Mouse (Mus musculus) embryo, embryonic 11 days (tissue): ENCODE measurements around the gene Msh5.
"Not testable (repeated sequence)": the region's sequence is repeated elsewhere in the genome, so short reads cannot be mapped to it uniquely, and the experiment has no call there.

Experiments used
- DNase-seq: peaks from one replicate; pipeline ENCODE4 v3.0.0-alpha.2; 2015

The Msh5 gene

DNA sequence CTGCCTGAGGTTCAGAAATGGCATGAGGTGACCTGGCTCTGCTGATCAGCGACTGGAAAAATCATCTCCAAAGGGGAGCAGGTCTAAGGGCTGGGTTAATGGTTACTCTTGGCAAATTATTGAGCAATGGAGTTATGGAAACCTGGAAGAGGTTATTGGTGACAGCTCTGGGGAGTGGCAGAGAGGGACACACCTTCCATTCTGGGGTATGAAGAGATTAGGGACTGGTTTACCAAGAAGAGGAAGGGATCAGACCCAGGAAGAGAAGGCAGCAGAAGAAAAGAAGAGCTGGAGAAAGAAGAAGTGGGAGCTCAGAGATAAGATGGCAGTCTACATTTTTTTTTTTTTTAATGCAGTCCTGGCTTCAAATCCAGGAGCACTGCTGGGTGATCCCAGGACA, 1.1 kb upstream of the Msh5 start:
- DNase-seq: no peak

DNA sequence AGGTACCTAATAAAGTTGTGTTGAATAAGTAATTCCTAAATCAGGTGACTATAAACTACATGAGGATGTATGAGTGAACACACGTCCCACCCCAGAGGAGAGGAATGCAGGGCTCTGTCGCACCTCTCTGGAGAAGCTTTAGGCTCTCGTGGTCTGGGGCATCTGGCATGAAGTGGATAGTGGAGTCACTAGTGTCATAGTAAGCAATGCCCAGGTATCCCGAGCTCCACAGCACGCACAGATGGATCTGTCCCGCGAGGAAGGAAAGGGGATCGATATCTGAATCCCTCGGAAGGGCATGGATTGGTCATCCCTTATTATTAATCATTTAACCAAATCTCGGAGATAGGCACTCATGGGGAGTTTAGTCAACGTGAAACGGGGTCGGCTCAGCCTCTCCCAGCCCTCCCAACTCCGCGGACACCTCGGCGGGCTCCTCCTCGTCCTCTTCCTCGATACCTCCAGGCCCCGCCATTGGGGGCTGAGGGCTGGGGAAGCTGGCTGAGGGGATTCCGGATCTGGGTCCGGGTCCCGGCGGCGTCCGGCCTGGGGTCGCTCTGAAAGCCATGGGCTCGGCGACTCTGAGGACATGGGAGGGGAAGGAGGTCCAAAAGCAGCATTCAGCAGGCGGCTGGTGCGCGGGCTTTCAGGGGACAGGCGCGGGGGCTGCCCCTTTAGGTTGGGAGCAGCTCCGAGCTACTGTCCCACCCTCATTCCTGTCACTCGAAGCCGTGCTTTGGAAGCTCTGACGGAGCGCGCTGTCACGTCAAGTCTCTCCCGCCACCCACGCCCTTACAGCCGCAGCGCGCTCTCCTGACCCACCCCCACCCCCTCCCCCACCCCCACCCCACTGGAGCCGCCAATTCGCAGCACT, 501 bp downstream of the Msh5 start:
- DNase-seq: no peak

DNA sequence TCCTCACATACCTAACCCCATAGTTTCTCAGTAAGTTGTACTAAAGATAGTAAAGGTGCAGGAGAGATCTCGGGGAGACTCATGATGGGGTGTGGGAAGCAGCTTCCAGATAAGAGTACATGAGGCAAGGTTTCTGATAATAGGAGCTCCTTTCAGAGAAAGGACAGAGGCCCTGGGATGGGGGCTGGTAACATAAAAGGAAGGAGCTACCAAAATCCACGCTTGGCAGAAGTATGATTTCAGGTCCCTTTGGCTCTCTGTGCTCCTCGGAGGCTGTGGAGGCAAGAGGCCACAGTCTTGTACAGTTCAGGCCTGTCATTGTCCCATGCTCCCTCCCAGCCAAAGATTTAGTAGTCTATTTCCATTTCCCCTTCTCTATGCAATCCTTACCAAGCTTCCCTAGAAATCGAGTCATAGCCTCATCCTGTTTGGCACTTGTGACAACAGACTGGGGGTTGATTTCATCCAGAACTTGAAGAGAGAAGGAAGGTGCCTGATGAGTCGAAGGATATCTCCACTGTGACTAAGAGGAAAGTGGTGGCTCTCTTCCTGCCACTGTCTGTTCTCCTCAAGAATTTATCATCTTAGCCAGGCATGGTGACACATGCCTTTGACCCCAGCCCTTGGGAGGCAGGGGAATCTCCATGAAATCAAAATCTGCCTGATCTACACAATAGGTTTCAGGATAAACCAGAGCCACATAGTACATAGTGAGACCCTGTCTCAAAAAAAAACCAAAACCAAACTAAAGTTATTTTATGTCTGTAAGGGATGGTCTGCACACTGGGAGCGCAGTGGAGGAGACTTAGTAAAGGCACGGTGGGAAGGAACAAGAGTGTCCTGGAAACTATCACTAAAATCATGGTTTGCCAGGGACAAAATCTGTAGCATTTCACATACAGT, 1.4 kb downstream of the Msh5 start:
- DNase-seq: no peak

GRCm38 (mm10) chr17:35043794-35044193, 2.8 kb downstream of the Msh5 start:
- DNase-seq: no peak

DNA sequence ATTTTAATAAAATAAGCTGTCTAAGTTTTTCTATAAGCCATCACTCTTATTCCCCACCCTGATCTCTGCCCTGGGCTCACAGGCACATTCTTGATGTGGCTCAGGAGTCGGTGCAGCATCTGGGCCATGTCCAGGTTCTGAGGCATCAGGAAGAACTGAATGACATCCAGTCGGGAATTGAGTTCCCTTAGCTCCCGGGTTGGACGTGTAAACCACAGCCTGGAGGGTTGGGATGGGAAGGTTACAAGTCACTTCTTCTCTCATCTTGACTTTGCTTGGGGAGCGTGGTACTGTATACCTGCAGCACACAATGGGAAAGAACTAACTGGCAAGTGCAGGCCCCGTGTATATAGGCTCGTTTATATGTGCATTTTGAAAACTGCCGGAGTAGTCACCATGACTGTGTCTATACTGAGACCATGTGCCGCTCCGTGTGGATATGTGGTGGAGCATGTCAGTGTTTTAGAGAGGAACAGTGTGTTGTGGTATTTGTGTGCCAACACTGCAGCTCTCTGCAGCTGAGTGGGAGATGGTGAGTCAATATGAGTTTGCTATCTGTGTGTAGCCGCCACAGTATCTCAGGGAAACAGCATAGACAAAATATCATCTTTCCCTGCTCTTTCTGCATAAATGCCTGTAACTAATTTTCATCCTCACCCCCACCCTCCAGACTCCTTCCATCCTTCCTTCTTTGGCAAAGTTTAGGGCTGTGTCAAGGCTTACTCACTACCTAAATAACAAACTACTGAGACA, 7.2 kb downstream of the Msh5 start:
- no peak for DNase-seq

GRCm38 (mm10) chr17:35034896-35035295, 11.6 kb downstream of the Msh5 start:
- no peak for DNase-seq

DNA sequence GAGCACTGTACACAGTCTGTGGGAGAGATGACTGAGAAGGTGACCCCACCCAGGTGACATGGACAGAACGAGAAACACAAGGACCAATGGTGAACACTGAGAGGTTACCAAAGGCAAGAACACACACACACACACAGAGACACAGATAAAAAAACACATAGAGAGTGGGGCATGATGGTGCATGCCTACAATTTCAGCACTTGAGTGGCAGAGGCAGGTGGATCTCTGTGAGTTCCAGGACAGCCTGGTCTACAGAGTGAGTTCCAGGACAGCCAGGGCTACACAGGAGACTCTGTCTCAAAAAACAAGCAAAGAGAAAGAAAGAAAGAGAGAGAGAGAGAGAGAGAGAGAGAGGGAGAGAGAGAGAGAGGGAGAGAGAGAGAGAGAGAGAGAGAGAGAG, 12.8 kb downstream of the Msh5 start:
- DNase-seq: not testable (repeated sequence)

DNA sequence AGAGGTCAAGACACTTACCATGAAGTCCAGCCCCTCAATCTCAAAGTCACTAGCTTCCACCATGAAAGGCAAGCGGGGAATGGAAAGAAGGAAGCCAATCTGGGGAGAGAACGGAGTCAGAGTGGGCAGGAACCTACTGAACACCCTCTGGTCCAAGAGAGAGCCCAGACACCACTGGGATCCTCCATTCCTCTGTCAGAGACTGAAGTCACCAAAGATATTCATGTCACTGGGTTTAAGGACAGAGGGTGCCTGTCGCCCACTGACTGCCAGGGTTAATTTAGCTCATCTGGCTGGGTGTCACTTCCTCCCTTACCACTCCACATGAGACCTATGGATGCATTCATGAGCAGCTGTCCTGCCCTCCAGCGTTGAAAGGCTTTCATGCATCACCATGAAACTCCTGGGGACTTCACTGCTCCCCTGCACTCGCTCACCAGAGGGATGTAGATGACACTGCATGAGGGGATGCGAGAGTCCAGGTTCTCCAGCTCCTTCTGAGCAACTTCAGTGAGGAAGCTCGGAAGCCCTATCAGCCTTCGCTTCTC, 14.1 kb downstream of the Msh5 start:
- DNase-seq: no peak

DNA sequence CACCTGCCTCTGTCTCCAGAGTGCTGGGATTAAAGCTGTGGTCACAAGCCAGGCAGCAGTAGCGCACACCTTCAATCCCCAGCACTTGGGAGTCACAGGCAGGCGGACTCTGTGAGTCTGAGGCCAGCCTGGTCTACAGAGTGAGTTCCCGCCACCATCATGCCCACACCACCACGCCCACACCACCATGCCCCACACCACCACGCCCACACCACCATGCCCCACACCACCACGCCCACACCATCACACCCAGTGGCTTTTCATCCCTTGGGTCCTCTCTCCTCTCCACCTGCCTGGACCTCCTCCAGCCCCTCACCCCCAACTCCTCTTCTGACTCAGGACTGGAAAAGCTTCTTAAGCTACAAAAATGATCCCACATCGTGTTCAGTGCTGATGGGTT, 14.7 kb downstream of the Msh5 start:
- no peak for DNase-seq

GRCm38 (mm10) chr17:35031272-35031671, 15.3 kb downstream of the Msh5 start:
- no peak for DNase-seq

GRCm38 (mm10) chr17:35029691-35030532, 16.6 kb downstream of the Msh5 start:
- DNase-seq: peak; percentile 66

DNA sequence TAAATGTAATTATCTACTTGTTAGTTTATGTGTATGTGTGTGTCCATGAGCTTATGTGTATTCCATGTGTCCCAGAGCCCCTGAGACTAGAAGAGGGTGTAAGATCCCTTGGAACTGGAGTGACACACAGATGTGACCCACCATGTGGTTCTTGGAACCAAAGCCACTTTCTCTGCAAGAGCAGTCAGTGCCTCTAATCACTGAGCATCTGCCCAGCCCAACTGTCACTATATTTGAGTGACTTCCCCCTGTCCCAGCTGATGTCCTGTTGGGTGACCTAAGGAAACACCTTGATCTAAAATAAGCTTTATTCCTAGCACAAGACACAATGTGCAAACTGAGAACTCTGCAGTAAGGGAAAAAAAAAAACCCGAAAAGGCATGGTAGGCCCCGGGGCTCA, 18.2 kb downstream of the Msh5 start:
- no peak for DNase-seq

DNA sequence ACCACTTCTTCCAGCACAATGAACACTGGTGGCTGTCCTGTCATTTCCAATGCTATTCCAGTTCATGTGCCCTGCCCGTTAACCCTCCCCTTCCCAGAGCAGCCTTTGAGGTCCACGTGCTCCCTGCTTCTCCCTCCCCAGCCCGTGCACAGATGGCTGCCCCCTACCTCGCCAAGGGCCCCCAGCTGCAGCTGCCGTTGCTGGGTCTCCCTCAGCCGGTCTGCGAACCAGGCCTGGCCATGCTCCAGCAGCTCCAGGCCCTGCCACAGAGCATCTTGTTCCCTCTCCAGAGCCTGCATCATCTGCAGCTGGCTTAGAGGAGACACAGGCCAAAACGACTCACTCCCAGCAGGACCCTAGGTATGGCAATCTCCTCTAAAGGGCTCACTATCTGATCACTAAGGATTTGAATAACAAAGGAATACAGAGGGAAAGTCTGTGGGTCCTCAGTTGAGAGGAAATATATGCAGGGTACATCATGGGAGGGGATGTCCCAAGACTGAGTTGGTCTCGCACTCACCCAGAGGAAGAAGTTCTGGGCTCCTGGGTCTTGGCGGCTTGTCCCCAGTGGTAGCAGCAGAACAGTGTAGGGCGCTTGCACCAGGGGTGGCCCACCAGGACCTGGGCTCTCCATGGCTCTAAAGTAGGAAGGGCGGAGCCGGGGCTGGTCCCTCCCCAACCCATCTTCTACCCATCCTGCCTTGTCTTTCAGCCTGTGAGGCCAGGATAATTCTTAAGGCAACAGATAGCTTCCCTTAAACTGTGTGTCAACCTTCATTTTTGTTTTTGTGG, 19.1 kb downstream of the Msh5 start, which contains the start of gene Sapcd1:
TSS of gene Sapcd1 (minus strand) at position 740 of the 792 bp plus-strand sequence.
- DNase-seq: peak; percentile 44

- no peak for DNase-seq
Measured at GRCm38 (mm10) chr17:35026206-35026605, 20.3 kb downstream of the Msh5 start.

- no peak for DNase-seq
Measured at GRCm38 (mm10) chr17:35024691-35025488, 21.7 kb downstream of the Msh5 start.

DNA sequence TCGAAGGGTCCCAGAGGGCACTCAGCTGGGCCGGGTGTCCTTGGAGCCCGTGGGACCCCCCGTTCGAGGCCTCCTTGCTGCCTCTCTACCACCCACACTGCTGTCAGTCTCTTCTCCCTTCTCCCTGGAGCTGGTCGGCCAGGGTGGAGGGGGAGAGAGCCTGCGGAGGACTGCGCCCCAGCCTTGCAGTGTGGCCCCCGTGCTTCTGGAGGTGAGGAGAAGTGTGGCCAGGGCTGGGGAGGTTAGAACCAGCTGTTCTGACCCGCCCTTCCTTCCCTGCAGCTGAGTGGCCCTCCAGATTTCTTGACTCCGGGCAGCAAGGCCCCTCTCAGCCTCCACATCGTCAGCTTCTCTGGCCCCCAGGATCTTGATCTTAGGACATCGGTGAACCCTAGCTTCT, 22.3 kb downstream of the Msh5 start:
- no peak for DNase-seq

- no peak for DNase-seq
Measured at GRCm38 (mm10) chr17:35023756-35024155, 22.8 kb downstream of the Msh5 start.

DNA sequence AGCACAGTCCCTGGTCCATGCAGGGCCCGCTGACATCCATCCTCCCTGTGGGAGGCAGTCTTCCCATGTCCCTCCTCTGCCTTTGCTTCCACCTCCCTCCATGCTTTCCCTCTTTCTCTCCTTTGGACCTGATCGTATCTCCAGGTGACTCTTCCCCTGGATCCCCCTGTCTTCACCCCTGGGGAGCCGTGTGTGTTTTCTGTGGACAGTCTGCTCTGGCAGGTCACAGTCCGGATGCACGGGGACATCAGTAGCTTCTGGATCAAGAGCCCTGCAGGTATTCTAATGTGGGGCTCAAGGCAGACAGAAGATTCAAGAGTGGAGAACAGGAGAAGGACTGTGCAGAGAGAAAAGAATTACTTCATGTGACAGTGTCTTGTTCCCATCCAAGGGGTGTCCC, 23.3 kb downstream of the Msh5 start:
- no peak for DNase-seq

GRCm38 (mm10) chr17:35022541-35023060, 23.9 kb downstream of the Msh5 start:
- DNase-seq: no peak
